Mouse (Mus musculus) neural tube, embryonic 12.5 days (tissue): ENCODE results near the gene Cobll1. TPM values are rescaled to one million over a fixed set of nuclear protein-coding genes. Genes with fewer than 3 reads are reported as not detected.

Experiments
- ATAC-seq: fragments of 200-750 bp; cut with Nextera tagmentation; 2 replicates; pipeline ENCODE4 v1.8.0; 2017; ENCODE audit warnings: low read depth, mild to moderate bottlenecking, moderate TSS enrichment, moderate library complexity; ENCODE audit not compliant: low FRiP score
- H3K27ac ChIP-seq: fragments of 300-500 bp; sonication (generic); 2 replicates; pipeline ENCODE4 v1.5.1; 2016
- H3K27me3 ChIP-seq: fragments of 300-500 bp; sonication (generic); replicated peaks from 2 replicates; pipeline ENCODE4 v1.6.1; 2016; ENCODE audit warnings: mild to moderate bottlenecking
- H3K36me3 ChIP-seq: fragments of 300-500 bp; sonication (generic); 2 replicates; pipeline ENCODE4 v1.6.1; 2016; ENCODE audit warnings: mild to moderate bottlenecking
- H3K4me1 ChIP-seq: fragments of 300-500 bp; sonication (generic); 2 replicates; pipeline ENCODE4 v1.6.1; 2016
- H3K4me2 ChIP-seq: fragments of 300-500 bp; sonication (generic); replicated peaks from 2 replicates; pipeline ENCODE4 v1.6.1; 2016; ENCODE audit warnings: mild to moderate bottlenecking
- H3K4me3 ChIP-seq: fragments of 300-500 bp; sonication (generic); 2 replicates; pipeline ENCODE4 v1.5.1; 2016
- H3K9ac ChIP-seq: fragments of 300-500 bp; sonication (generic); 2 replicates; pipeline ENCODE4 v1.6.1; 2016; ENCODE audit warnings: mild to moderate bottlenecking
- H3K9me3 ChIP-seq: fragments of 300-500 bp; sonication (generic); 2 replicates; pipeline ENCODE4 v1.6.1; 2016; ENCODE audit warnings: mild to moderate bottlenecking
- whole genome bisulfite sequencing: fragments of 180-500 bp; shearing (Covaris S2); methylation state at CpG from one replicate; pipeline ENCODE4 v1.1.7; 2016; 5-methylcytosine and 5-hydroxymethylcytosine counted together
- polyA plus RNA-seq: library from polyadenylated mRNA; unstranded; fragments of >200 nt; fragmentation: Nextera tagmentation; extraction: Ambion mirVana; gene quantifications from 2 replicates; pipeline ENCODE4 v1.2.1, GENCODE M21; 2016

Gene Cobll1
- polyA plus RNA-seq, 1 experiment from 2014 or later, result 3.0 TPM

DNA sequence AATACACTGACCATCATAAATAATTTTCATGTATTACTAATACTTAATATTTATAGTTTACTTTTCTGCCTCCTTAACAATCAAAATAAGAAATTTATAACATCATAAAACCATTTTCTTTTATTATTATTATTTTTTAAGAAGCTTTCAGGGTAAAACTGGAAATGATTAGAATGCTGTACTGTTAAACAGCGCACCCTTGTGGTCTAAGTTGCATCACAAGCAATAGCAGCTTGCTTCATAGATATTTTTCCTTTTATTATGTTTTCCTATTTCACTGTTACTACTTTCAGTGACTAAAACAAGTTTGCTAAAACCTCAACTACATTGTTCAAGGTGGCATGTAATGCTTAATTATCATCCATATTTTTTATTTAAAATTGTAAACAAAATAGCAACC lies 117.8 kb downstream of the Cobll1 start:
- Histone ChIP-seq H3K9me3 (no peaks in the 10 kb centered on the region), H3K9ac (no peak overlapping the region), H3K36me3 (no peaks in the 10 kb centered on the region), H3K4me2 (no peak overlapping the region), H3K27me3 (no peaks in the 10 kb centered on the region), H3K4me1 (no peaks in the 10 kb centered on the region; the same call in 1 of the 2 replicates), H3K4me3 (no peak overlapping the region), H3K27ac (no peak overlapping the region)
- ATAC-seq, result no peak
- WGBS, result 18% methylated on average over 1 of the region's 1 CpGs

DNA sequence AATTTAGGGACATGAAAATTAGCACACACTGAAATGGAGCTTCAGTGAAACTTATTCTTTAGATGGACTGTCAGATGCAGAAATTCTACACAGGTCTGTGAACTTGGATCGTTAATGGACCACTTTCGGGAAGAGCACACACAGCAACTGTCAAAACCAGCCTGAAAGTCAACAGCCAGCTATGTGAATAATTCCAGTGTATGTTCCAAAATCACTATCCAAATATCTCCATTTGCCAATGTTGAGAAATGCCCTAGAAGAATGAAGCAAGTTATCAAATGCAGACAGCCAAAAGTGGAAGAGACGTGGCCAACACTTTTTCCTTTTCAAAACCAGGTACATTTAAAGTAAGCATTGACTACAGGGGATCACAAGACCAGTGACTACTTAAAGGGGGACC lies 118.2 kb downstream of the Cobll1 start:
- 68% methylated on average over 3 of the region's 3 CpGs for WGBS
- ATAC-seq, result no peak
- Histone ChIP-seq H3K36me3 (no peaks in the 10 kb centered on the region), H3K9me3 (no peaks in the 10 kb centered on the region), H3K27ac (no peak overlapping the region), H3K4me3 (no peak overlapping the region), H3K9ac (no peak overlapping the region), H3K27me3 (no peaks in the 10 kb centered on the region), H3K4me1 (no peaks in the 10 kb centered on the region; the same call in 1 of the 2 replicates), H3K4me2 (no peak overlapping the region)

DNA sequence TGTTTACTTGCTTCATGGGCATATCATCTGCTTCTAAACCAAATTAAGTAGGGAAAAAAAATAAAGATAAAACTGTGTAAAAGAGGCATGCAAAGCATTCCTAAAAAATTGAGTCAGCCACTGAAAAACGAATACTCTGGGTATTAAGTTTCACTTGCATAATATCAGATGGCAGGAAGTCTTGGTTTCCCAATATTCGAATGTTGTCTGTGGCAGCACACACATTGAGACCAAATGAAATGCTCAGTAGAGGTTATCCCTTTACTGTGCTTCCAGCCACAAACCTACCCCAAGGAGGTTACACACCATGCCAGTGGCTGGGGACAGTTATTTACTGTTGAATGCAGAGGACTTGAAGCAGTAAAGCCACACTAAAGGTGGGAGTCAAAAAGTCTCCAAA lies 119.1 kb downstream of the Cobll1 start:
- no peak overlapping the region for H3K27ac ChIP-seq
- H3K9me3 ChIP-seq, result no peaks in the 10 kb centered on the region
- no peak overlapping the region for H3K4me3 ChIP-seq
- no peaks in the 10 kb centered on the region; the same call in 1 of the 2 replicates for H3K4me1 ChIP-seq
- H3K9ac ChIP-seq, result no peak overlapping the region
- H3K36me3 ChIP-seq, result no peaks in the 10 kb centered on the region
- ATAC-seq, result no peak
- 76% methylated on average over 2 of the region's 2 CpGs for WGBS
- H3K4me2 ChIP-seq, result no peak overlapping the region
- H3K27me3 ChIP-seq, result no peaks in the 10 kb centered on the region

DNA sequence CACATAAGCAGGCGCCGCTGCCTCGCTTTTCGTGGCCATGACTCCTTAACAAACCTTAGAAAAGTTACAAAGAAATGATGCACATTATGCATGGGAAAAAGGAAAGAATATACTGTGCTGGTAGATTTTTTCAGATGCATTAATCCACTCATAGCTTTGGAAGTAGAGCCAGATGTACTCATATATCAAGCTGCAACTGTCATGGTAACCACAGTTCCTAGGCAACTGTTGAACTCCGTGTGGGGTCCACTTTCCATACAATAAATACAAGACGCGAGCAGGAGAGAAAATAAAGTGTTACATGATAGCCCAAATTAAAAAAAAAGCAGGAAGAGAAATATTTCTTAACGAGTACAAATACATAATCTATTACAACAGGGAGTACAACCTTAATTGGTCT lies 119.5 kb downstream of the Cobll1 start:
- ATAC-seq, result no peak
- Histone ChIP-seq H3K9me3 (no peaks in the 10 kb centered on the region), H3K9ac (no peak overlapping the region), H3K4me3 (no peak overlapping the region), H3K36me3 (no peaks in the 10 kb centered on the region), H3K27me3 (no peaks in the 10 kb centered on the region), H3K4me1 (no peaks in the 10 kb centered on the region; the same call in 1 of the 2 replicates), H3K4me2 (no peak overlapping the region), H3K27ac (no peak overlapping the region)
- WGBS, result 72% methylated on average over 8 of the region's 8 CpGs

DNA sequence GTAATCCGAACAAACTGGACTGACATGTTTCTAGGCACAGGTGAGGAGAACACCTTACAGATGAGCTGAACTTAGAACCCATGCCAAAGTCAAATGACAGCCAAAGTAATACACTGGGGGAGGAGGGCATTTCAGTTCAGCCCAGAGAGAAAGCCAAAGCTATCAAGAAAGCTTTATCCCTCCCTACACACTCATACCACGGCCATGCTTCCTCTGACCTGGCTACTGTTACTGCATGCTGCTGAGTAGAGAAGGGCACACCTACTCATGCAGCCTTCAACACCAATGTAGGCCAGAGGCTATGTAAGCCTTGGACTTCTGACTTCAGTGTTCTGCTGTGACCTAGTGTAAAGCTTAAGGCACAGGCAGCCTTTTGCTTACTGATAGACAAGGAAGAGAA lies 120.1 kb downstream of the Cobll1 start:
- H3K9me3 ChIP-seq, result no peaks in the 10 kb centered on the region
- H3K4me3 ChIP-seq, result no peak overlapping the region
- no peaks in the 10 kb centered on the region for H3K27me3 ChIP-seq
- no peak for ATAC-seq
- no peak overlapping the region for H3K4me2 ChIP-seq
- no peaks in the 10 kb centered on the region; the same call in 1 of the 2 replicates for H3K4me1 ChIP-seq
- no peak overlapping the region for H3K9ac ChIP-seq
- WGBS, result 93% methylated on average over 2 of the region's 2 CpGs
- H3K36me3 ChIP-seq, result no peaks in the 10 kb centered on the region
- no peak overlapping the region for H3K27ac ChIP-seq

DNA sequence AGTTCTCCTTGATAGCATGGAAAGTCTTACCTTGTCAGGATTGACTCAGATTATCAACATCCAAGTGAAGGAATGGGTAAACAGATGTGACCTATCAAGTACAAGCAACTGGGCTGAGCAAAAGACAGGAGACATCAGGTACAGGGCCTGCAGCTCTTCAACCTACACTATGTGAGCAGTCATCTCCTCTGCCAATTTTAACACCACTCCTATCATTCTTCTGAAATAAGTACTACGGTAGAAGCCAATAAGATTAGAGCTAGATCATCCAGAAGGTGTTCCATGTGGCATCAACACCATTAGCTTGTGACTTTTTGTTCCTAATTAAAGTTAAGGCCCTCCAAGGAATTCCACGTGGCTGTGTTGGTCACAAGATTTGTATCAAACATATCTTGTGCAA lies 121.3 kb downstream of the Cobll1 start:
- H3K27ac ChIP-seq, result no peak overlapping the region
- no peak overlapping the region for H3K9ac ChIP-seq
- no peaks in the 10 kb centered on the region for H3K36me3 ChIP-seq
- H3K27me3 ChIP-seq, result no peaks in the 10 kb centered on the region
- no peaks in the 10 kb centered on the region; the same call in 1 of the 2 replicates for H3K4me1 ChIP-seq
- WGBS, result 85% methylated on average over 2 of the region's 2 CpGs
- no peak overlapping the region for H3K4me3 ChIP-seq
- H3K4me2 ChIP-seq, result no peak overlapping the region
- H3K9me3 ChIP-seq, result no peaks in the 10 kb centered on the region
- ATAC-seq, result no peak

DNA sequence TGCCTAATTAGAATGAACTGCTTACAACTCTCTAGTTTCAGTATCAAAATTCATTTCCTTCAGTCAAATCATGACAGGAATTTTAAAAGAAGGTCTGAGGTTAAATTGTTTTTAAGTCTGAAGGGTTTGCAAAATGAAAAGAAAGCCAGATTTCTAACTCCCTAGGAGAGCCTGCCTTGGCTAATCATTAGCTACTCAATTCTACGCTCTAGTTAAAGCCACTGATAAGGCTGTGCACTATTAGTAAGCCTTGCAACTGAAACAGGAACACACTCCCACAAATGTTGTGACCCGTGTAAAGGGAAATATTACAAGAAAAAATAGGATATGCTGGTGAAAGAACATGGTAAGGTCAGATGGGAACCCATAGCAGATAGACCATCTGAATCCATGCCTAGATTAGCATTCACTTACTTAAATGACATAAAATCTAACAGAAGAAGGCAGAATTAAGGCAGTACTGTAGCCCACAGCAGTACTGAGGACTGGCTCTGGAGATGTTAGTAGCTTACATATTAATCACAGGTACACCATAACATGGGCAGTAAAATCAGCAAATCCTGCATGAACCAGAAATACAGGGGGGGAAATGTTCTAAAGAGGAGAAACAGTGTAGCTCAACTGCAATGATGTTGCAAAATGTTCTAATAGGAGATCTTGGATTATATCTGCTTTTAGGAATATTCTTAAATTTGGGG lies 122.6 kb downstream of the Cobll1 start:
- H3K4me3 ChIP-seq, result no peak overlapping the region
- H3K4me2 ChIP-seq, result no peak overlapping the region
- H3K27ac ChIP-seq, result no peak overlapping the region
- ATAC-seq, result no peak
- 69% methylated on average over 2 of the region's 2 CpGs for WGBS
- H3K4me1 ChIP-seq, result no peaks in the 10 kb centered on the region; the same call in 1 of the 2 replicates
- no peaks in the 10 kb centered on the region for H3K36me3 ChIP-seq
- H3K9ac ChIP-seq, result no peak overlapping the region
- H3K9me3 ChIP-seq, result no peaks in the 10 kb centered on the region
- no peaks in the 10 kb centered on the region for H3K27me3 ChIP-seq

DNA sequence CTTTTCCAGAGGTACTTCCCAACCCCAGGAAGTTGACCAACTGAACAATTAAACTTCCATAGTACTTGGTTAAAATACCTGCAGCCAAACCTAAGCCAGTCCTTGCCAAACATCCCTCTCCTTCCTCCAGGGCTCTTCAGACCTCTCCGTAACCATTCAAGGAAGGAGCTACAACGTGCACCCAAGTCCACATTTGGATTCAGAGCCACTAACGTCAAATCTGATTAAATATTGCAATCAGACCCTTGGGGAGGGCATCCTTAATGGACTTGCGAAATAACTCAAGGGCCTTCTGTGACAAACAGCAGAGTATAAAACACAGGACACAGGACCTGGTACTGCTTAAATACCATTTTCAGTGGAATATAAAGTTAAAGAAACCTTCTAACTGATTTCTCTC lies 126.0 kb downstream of the Cobll1 start:
- H3K4me1 ChIP-seq, result no peaks in the 10 kb centered on the region
- H3K27ac ChIP-seq, result no peak overlapping the region
- no peak overlapping the region for H3K9ac ChIP-seq
- H3K4me2 ChIP-seq, result no peak overlapping the region
- no peak for ATAC-seq
- H3K27me3 ChIP-seq, result no peaks in the 10 kb centered on the region
- no peaks in the 10 kb centered on the region for H3K9me3 ChIP-seq
- 83% methylated on average over 4 of the region's 4 CpGs for WGBS
- no peaks in the 10 kb centered on the region for H3K36me3 ChIP-seq
- H3K4me3 ChIP-seq, result no peak overlapping the region

DNA sequence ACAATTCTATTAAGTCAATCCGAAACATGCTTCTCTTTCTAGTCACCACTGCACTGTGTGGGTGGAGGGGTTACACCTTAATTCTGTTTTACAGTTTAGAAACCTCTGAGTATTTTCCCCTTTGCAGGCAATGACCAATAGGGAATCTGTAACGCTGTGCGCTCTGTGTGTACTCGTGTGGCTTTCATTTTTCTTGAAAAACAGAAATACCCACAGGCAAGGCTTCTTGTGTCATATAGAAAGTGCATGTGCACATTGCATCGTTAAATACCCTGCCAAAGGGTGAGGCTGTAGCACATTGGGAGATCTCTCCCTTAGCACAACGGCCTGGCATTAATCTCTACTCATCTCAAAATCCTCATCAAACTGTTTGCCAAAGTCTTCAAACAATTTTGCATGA lies 134.6 kb downstream of the Cobll1 start:
- Histone ChIP-seq H3K27me3 (no peaks in the 10 kb centered on the region), H3K9ac (no peak overlapping the region), H3K4me1 (no peaks in the 10 kb centered on the region), H3K4me2 (no peak overlapping the region), H3K36me3 (no peaks in the 10 kb centered on the region), H3K9me3 (no peaks in the 10 kb centered on the region), H3K4me3 (no peak overlapping the region), H3K27ac (no peak overlapping the region)
- WGBS, result 91% methylated on average over 6 of the region's 6 CpGs
- no peak for ATAC-seq

- no peak overlapping the region for H3K9ac ChIP-seq
- no peaks in the 10 kb centered on the region for H3K36me3 ChIP-seq
- WGBS, result 83% methylated on average over 3 of the region's 3 CpGs
- no peak overlapping the region for H3K4me3 ChIP-seq
- no peaks in the 10 kb centered on the region for H3K27me3 ChIP-seq
- H3K27ac ChIP-seq, result no peak overlapping the region
- ATAC-seq, result no peak
- H3K4me2 ChIP-seq, result no peak overlapping the region
- H3K4me1 ChIP-seq, result no peaks in the 10 kb centered on the region
- no peaks in the 10 kb centered on the region for H3K9me3 ChIP-seq
Measured at GRCm38 (mm10) chr2:65103801-65104200, 135.4 kb downstream of the Cobll1 start.

DNA sequence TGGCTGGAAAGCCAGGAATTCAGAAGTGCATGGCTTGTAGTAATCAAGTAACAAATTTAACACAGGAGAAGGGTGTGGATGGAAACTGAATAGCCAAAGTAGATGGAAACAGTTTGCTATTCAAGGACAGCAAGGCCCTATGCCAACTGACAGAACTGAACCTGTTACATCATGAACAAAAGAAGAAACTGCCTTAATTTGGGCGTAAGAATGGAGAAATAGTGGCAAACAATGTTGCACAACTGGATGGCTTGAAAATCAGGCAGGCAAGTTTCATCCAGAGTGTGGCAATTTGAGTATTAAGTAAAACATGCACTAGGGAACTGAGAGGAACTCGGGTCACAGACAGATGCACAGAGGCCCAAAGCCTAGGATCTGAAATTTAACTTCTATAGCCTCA lies 137.8 kb downstream of the Cobll1 start:
- H3K36me3 ChIP-seq, result no peaks in the 10 kb centered on the region
- H3K4me3 ChIP-seq, result no peak overlapping the region
- no peak overlapping the region for H3K4me2 ChIP-seq
- H3K4me1 ChIP-seq, result no peaks in the 10 kb centered on the region
- WGBS, result 83% methylated on average over 2 of the region's 2 CpGs
- no peaks in the 10 kb centered on the region for H3K9me3 ChIP-seq
- no peak for ATAC-seq
- no peak overlapping the region for H3K9ac ChIP-seq
- no peak overlapping the region for H3K27ac ChIP-seq
- H3K27me3 ChIP-seq, result no peaks in the 10 kb centered on the region

GRCm38 (mm10) chr2:65100001-65100400 lies 139.2 kb downstream of the Cobll1 start:
- no peak overlapping the region for H3K27ac ChIP-seq
- 88% methylated on average over 1 of the region's 1 CpGs for WGBS

DNA sequence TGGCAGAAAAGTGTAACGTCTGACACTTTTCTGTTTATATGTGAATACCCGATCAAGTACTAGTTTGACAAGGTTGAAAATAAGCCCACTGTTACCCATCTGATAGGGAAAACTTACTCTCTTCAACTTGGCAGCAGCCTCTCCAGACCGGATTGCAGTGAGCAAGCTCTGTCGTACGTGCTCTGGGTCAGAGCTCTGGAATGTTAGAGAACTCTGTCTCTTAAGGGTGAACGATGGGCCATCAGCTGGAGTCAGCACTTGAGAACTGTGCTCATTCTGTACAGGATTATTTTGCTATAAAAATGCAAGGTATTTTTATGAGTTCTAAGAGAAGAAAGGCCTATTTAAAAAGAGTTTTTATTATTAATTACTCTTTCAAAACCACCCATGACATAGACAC lies 143.6 kb downstream of the Cobll1 start:
- H3K4me3 ChIP-seq, result no peak overlapping the region
- no peak for ATAC-seq
- no peak overlapping the region for H3K27ac ChIP-seq
- H3K36me3 ChIP-seq, result no peaks in the 10 kb centered on the region
- H3K4me2 ChIP-seq, result no peak overlapping the region
- no peaks in the 10 kb centered on the region for H3K9me3 ChIP-seq
- WGBS, result 84% methylated on average over 6 of the region's 6 CpGs
- H3K4me1 ChIP-seq, result no peaks in the 10 kb centered on the region
- H3K27me3 ChIP-seq, result no peaks in the 10 kb centered on the region
- H3K9ac ChIP-seq, result no peak overlapping the region

More at GRCm38 (mm10) chr2:65100001-65100400, 139.2 kb downstream of the Cobll1 start:
- H3K9me3 ChIP-seq, result no peaks in the 10 kb centered on the region
- no peaks in the 10 kb centered on the region for H3K36me3 ChIP-seq
- H3K27me3 ChIP-seq, result no peaks in the 10 kb centered on the region
- H3K4me1 ChIP-seq, result no peaks in the 10 kb centered on the region
- no peak overlapping the region for H3K4me2 ChIP-seq
- no peak for ATAC-seq
- H3K9ac ChIP-seq, result no peak overlapping the region
- H3K4me3 ChIP-seq, result no peak overlapping the region
